Mouse (Mus musculus) macrophage (primary cell): ENCODE results near the gene Edn3. TPM values are rescaled to one million over a fixed set of nuclear protein-coding genes. Genes with fewer than 3 reads are reported as not detected.

Source experiments
- H3K27ac ChIP-seq: fragments of 350-480 bp; formaldehyde crosslinking; 2 replicates; pipeline ENCODE4 v1.9.0; 2021
- H3K36me3 ChIP-seq: fragments of 350-480 bp; formaldehyde crosslinking; 2 replicates; pipeline ENCODE4 v1.9.0; 2021; ENCODE audit errors: inconsistent target
- H3K4me3 ChIP-seq: fragments of 350-480 bp; formaldehyde crosslinking; 2 replicates; pipeline ENCODE4 v1.9.0; 2021; ENCODE audit errors: inconsistent target
- H3K79me2 ChIP-seq: fragments of 350-480 bp; formaldehyde crosslinking; 2 replicates; pipeline ENCODE4 v1.9.0; 2021; ENCODE audit errors: inconsistent target
- WGBS: methylation state at CpG from one replicate; pipeline ENCODE4 v1.1.7; 2026; ENCODE audit warnings: inconsistent platforms; ENCODE audit not compliant: missing documents; 5-methylcytosine and 5-hydroxymethylcytosine counted together
- polyA plus RNA-seq: library from polyadenylated mRNA; stranded (reverse); fragments of 250-400 nt; gene quantifications from 3 replicates; pipeline ENCODE4 v1.2.4, GENCODE M21; 2018; ENCODE audit warnings: inconsistent platforms

Edn3 gene
- polyA plus RNA-seq, 1 experiment from 2014 or later = not detected

- Histone ChIP-seq H3K79me2 (no peaks in the 10 kb centered on the region), H3K27ac (no peak overlapping the region), H3K36me3 (no peaks in the 10 kb centered on the region), H3K4me3 (no peak overlapping the region)
- WGBS = 75% methylated on average over 3 of the region's 3 CpGs
Measured at GRCm38 (mm10) chr2:174820286-174820685, 59.9 kb downstream of the Edn3 start.

GRCm38 (mm10) chr2:174827829-174828228 lies 67.4 kb downstream of the Edn3 start:
- Histone ChIP-seq H3K79me2 (no peaks in the 10 kb centered on the region), H3K36me3 (no peaks in the 10 kb centered on the region), H3K4me3 (no peak overlapping the region), H3K27ac (no peak overlapping the region)
- WGBS = 90% methylated on average over 4 of the region's 4 CpGs

GRCm38 (mm10) chr2:174833608-174834007 lies 73.2 kb downstream of the Edn3 start:
- no peak overlapping the region for H3K27ac ChIP-seq
- H3K79me2 ChIP-seq = no peaks in the 10 kb centered on the region
- no peaks in the 10 kb centered on the region for H3K36me3 ChIP-seq
- H3K4me3 ChIP-seq = no peak overlapping the region
- 84% methylated on average over 5 of the region's 5 CpGs for WGBS

Other genes starting within 250 kb of the Edn3 start
- 0.03 TPM in 1 of 3 replicates, not detected in the others for gene Zfp831, start 117.1 kb upstream of the Edn3 start, polyA plus RNA-seq
- not detected in 3 replicates for gene Gm14444, start 249.6 kb downstream of the Edn3 start, polyA plus RNA-seq